Mouse (Mus musculus) ZHBTc4 (cell line): Measurements from ENCODE around the gene Aox3.

Source experiments
- DNase-seq: peaks from one replicate; pipeline ENCODE4 v3.0.0-alpha.2; 2011; ENCODE audit warnings: low read depth, low spot score

Aox3 gene

DNA sequence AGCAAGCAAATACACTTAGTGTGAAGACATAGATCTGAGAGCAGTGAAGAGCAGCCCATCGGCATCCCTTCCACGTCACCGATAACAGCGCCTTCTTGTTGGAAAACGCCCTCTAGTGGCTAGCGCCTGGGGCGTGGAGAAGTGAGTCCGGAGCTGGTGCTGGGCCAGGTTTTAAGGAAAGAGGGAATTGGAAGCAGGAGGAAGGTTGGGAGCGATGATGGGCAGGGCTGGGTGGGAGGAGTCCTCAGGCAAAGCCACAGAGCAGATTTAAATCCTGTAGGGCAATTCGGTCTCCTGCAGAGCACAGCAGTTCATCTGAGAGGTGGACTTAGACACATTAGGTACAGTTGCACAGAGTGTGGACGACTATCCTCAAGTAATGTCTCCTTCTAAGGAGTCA lies at the start of gene Aox3:
TSS of gene Aox3 (plus strand) at position 251 of the 400 bp plus-strand sequence.
- peak; percentile 95 for DNase-seq

DNA sequence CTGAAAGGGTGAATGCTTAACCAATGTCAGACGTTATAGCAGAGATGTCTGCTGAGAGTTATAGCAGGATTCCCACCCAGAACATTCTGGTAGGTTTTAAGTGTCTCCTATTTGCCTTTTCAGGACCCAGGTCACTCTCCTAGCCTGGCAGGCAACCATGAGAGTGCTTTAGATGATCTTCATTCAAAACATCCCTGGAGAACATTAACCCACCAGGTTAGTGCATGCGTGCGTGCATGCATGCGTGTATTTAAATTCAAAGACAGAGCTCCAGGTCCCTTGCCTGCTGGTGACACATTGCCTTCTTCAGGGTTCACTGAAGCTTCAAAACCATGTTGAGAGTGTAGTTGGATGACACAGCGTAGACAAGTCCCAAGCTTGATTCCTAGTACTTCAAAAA lies 47.8 kb upstream of the Aox3 start:
- DNase-seq, result no peak

DNA sequence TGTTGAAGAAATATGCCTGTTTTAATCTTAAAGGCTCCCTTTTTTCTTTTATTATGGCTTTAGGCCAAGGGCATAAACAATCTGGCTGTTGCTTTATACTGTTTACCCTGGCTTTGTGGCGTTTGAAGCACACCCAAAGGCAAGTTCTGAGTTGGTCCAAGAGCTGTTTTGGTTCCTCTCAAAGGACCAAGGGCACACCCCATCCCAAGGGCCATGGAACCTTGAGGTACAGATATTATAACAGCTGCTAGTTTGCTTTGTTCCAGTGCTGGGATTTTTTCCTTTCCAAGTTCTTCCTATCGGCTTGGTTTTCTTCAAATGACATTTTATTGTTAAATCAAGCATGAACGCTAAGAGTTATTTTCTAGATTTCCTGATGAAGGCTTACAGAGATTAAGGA lies 47.3 kb upstream of the Aox3 start:
- DNase-seq, result no peak

DNA sequence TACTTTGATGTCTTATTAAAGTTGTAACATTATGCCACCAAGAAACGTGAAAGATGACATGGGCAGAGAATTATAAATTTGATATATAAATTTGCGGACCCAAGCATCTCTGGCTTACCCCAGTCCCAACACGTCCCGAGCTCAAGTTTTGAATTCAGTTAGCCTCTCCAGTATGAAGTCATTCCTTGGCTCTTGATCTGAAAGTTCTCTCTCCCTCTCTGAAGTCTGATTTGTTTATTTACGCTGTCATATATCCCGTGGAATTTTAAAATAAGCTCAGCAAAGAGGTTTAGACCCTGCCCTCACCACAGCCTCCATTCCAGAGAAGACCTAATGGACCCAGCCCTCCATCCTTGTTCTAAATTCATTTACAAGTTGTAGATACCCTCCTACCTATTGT lies 43.7 kb upstream of the Aox3 start:
- no peak for DNase-seq

DNA sequence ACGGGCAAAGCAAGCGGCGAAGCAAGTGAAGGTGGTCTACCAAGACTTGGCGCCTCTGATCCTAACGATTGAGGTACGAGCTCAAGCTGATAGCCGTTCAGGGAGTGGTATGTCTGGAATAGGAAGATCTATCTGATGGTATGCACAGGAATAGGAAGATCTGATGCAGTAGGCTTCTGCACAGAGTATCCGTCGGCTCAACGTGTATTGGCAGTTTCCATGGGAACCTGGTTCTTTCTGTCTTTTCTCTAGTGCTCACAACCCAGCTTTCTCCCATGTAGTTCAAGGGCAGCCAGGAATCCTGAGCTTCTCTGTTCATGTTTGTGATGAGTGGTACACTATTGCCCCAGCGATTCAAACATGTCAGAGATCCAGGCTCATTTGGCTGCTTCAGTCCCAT lies 42.8 kb upstream of the Aox3 start:
- no peak for DNase-seq

DNA sequence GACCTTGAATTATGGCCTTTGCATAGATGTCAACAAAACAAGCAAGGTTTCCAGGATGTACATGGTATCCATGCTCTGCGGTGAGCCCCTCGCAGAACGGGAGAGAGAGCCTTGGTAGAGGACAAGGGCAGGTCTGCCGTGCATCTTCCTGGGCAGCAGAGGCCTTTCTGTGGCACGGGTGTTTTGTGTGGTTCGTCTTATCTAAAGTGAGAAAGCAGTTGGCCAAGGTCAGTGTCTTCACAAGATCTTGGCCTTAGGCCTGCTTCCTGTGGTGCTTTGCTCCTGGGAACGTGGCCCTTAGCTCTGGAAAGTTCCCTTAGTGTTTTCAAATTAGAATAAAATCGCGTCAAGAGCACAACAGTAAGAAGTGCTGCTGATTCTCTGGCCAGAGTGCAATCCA lies 41.9 kb upstream of the Aox3 start:
- no peak for DNase-seq

DNA sequence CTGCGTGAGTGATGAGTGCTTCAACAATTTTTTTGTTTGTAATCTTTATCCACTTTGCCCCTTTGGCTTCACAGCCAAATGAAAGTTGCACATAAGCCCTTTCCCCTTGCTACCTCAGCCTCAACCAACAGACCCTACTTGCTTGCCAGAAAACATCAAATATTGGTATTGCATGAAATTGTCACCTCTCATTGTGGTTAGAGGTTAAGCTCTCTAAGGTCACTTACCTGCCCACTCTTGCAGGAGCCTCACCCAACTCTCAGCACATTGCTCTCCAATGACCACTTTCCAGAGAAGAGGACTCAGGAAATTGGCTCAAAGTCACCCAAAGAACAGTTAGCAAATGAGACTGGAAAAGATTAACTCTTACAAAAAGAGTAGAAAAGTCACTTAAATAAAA lies 41.4 kb upstream of the Aox3 start:
- no peak for DNase-seq

DNA sequence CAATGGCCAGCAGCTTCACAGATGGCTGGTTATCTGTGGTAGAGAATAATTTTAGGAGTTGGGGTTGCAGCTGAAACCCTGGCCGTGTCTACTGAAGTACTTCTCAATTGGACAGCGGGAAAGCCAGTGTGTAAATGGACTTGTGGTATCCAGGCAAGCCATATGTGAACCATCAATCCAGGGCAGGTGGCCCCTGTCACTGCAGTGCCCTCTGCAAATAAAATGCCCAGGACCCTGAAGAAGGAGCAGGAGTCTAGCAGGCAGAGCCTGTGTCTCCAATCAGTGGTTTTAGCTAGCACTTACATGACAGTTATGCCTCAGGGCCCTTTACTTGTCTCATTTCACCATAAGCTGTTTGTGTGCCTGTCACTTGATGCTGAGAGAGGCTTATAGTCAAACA lies 40.5 kb upstream of the Aox3 start:
- DNase-seq, result no peak

DNA sequence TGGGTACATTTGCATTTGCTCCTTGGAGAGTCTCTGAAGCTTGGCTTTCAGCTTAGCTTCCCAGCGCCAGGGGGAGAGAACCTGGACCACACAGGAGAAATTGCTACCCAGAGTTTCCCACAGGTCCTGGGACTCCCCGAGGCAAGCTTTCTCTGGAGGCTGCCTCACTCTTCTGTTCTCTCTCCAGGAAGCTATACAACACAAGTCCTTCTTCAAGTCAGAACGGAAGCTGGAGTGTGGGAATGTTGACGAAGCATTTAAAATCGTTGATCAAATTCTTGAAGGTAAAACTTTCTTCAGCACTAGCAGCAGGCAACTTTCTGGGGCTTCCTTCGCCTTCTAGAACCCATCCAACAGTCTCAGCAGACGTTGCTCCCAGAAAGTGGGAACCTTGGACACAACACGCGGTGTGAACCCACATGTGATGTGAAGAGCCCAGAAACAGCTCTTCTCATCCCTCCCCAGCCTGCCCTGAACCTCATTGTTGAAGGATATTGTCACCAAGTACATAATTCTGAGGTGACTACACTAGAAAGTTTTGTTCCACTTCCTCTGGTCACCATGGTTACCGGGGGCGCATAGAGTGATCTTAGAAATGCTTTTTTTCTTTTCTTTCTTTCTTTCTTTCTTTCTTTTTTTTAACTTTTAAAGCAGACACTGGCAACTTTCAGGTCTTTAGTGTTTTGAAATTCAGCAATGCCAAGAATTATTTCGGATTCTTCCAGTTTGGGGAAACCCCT lies 39.8 kb upstream of the Aox3 start:
- DNase-seq, result no peak

DNA sequence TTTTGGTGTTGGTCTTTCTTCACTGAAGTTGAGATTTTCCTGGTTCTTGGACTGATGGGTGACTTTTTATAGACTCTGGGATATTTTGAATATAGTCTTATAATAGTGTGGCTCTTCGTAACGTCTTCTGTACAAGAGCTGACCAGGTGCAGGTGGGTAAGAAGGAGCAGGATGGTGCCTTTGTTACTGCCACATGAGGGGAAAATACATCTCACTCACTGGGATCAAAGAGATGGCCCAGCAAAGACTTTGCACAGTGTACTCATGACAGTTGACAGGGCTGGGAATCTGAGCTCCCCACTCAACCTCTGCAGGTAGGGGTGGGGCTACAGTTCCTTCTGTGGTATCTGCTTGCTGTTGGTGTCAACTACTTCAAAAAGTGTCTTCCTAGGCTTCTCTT lies 38.7 kb upstream of the Aox3 start:
- DNase-seq, result no peak

DNA sequence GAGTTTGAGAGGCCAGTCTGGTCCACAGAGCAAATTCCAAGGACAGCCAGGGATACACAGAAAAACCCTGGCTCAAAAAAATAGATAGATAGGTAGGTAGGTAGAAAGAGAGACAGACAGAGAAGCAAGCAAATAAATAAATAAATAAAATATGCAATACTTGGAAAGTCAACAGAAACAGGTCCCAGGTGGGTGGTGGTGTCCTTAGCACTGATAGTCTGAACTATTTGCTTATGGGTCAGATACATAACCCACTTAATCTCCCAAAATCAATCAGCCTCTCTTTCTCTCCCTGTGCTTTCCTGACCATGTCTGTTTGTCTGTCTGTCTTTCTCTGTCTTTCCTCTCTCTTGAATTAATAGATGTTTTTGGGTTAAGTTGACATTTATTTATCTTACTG lies 35.0 kb upstream of the Aox3 start:
- no peak for DNase-seq

DNA sequence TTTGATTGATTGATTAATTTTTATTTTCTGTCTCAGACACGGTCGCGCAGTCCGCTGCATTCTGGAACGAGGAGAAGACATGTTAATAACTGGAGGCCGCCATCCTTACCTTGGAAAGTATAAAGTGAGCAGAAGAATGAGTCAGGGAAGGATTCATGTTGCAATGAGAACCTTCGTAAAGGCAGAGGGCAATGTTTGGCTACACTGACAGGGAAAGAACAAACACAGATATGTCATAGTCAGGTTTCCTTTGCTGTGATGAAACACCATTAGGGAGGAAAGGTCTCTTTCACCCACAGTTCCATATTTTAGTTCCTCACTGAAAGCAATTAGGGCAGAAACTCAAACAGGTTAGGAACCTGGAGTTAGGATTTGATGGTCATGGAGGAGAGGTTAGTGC lies 34.5 kb upstream of the Aox3 start:
- no peak for DNase-seq

DNA sequence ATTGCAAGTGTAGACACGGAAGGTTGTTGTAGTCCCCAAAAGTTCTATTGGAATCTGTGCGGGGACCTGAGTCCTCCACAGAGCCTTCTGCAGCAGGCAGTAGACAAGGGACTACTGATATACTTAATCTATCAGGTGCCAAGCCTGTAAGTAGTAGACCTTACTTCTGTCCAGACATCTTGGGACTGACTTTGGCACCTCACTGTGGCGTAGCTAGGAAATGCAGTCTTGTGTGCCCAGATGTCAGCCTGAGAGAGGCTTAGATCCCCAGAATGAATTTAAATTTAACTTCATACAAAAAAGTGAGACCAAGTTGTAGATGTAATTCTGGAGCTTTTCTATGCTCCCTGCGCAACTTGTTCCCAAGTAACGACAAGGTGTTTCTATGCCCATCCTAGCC lies 33.2 kb upstream of the Aox3 start:
- peak; percentile 51 for DNase-seq

DNA sequence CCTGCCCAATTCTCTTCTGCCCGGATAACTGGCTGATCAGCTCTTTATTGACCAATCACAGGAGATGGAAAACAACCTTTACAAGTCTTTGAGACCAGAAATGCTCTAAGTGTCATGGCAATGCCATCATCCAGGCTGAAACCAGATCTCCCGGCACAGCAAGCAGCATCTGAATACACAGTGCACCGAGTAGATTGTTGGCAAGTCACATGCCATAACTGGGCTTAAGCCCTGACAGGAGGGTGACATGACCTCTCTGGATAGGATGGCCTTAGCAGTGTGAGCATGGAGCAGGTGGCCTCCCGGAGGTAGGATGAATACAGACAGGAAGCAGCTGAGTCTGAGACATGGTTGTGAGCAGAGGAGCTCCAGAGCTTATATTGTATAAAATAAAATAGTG lies 32.5 kb upstream of the Aox3 start:
- DNase-seq, result no peak

DNA sequence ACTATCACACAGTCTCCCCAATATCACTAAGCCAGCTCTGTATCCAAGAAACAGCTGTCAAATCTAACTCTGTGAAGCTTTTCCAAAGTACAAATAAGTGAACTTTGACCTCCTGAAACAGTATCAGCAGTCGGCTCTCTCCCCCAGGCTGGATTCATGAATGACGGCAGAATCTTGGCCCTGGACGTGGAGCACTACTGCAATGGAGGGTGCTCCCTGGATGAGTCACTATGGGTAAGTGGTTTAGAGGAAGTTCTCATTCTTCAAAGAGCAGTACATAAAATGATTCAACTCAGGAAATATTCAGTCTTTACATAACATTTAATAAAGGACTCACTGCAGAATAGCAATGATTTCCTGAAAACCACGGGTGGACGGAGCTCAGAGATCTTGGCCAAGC lies 31.6 kb upstream of the Aox3 start:
- DNase-seq, result no peak

DNA sequence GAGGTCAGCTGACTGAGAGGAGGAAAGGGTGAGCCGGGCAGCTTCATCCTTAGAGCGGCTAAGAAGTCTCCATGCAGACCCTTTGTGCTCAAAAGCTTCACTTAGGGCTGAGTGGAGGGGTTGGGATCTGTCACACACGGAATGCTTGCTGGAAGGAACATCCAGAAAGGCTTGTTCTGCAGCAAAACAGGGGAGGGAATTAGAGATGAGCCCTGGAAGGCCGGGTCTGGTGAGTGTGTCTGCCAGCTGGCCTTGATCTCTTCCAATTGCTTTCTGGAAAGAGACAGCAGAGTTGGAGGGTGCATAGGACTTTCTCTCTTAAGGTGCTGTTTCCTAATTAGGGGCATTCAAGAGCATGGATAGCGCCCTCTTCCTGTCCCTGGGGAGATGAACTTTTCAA lies 23.6 kb upstream of the Aox3 start:
- DNase-seq, result no peak

DNA sequence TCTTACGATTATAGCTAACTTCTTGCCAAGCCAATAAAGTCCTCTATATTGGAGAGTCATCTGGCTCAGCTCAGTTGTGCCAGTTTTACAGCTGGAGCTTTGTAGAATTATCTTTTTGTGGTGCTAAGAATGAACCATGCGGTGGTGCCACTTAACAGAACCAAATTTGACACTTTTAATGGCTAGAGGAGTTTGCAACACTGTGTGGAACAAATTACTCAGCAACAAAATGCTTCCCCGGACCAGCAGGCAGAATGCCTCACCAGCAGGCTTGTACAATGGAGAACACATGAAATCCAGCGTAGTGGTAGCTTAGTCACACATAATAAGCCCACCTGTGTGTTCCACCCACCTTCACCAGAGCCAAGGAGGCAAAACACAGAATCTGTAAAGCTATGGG lies 22.7 kb upstream of the Aox3 start:
- DNase-seq, result no peak

DNA sequence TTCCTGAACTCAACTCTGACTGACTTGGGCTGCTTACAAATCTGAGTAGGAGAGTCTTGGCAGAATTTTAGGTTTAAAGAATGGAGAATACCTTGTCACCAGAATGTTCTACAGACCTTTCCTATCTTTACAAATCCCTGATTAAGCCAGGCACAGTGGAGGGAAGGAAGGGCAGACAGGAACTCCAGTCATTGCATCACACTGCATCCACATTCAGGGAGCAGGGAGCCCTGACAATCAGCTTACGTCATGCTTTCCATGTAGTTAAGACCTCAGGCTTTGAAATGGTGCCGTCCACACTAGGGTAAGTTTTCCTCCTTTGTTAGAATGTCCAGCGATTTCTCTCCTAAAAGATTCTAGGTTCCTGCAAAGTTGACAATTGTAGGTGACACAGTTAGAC lies 21.7 kb upstream of the Aox3 start:
- no peak for DNase-seq

DNA sequence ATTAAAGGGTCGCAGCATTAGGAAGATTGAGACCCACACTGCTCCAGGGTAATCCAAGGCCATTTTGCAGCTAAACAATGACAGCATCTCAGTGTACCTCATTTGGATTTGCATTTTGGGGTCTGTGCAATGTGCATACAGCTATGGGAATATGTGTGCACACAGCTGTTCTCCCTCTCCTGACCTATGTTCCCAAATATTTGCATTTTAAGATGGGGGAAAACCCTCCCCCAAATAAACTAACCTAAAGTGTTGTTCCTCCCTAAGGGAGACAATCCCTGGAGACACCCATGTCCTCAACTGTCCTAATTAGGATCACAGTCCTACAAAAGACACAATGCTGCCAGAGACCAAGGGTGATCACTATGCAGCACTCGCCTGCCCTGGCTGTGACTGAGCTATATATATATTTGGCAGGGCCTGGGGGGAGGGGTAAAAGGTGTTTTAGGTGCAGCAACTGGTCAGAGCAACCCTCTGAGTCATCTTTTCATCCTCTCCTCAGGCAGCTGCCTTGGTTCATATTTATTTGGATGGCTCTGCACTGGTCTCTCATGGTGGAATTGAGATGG lies 20.9 kb upstream of the Aox3 start:
- DNase-seq, result no peak

DNA sequence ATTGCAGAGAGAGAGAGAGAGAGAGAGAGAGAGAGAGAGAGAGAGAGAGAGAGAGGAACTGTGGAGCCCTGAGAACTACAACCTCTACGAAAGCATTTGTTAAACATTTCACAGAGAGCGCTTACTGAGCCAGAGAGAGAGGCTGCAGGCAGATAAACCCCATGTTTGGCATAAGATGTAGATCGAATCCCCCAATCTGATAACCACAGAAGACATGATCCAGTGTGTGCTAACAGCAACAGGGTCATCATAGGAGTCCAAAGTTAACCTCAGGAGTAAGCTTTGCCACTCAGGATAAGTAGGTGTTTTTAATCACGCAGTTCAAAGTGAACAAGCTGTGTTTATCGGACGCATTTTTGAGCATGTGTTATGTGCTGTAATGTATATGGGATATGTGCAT lies 15.6 kb upstream of the Aox3 start:
- no peak for DNase-seq

DNA sequence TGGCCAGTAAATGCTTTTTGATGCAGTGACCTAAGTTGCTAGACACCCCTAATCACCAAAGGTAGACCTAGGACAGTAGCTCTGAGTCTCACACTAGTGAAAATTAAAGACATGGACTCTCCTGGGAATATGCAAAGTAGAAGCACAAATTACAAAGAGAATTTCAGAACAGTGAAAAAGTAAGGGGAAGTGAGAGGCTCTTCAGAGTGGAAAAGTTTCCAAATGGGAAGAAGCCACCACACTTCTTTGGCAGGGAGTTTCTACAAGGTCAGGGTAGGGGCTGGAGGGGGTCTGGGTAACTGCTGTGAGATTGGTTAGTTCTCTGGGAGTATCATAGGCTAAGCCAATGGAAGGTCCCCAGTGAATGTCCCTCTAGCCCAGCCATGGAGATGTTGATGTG lies 13.8 kb upstream of the Aox3 start:
- no peak for DNase-seq

DNA sequence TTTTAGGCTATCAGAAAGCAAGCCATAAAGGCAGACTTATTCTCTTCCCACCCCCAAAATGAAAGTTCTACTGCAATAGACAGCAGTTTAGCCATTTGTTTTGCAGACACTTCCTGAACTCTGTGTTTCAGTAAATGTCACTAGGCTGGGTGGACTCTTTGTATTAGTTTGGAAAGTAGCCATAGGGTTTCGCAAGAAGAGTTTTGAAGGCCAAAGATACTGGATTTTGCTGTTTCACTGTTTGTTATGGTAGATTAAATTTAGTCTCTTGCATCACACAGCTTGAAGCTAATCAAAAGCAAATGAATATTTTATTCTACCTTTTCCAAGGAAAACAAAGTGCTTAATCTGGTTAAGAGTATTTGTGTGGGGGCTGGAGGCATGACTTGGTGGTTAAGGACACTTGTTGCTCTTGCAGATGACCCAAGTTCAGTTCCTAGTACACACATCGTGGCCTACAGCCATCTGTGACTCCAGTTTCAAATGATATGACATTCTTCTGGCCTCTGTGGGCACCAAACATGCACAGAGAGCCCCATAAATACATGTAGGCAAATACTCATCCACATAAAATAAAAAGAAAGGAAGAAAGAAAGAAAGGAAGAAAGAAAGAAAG lies 11.3 kb upstream of the Aox3 start:
- DNase-seq, result no peak

DNA sequence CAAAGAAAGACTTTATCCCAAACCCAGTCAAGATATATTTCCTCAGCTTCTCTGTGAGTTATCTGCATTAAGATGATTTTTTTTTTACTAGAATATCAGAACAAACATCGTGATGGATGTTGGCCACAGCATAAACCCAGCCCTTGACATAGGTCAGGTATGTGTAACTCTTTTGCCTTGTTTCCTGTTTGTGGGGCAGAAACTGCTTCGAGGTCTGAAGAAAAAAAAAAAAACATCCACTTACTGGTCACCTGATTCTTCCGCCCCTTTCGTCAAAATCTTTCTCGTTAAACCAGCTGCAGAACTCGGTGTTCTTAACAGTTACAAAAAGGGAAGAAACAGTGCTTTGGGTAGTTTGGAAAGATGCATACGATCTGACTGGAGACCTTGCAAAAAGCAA lies 10.4 kb upstream of the Aox3 start:
- no peak for DNase-seq

DNA sequence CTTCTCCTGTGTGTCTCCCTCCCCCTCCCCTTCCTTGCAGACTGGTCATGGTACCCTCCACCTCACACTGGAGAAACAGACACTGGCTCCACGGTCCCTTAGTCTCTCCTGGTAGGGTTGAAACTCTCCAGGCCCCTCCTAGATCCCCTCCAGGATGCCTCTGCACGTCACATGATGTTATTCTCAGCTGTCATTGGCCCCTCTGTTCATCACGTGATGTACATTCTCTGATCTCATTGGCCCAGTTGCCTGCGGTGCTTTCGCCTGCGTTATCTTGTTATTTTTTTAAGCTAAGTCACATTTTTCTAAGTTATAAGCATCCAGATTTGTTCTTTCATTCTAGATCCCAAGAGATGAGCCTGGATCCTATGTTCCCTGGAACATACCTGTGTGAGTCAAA lies 7.2 kb upstream of the Aox3 start:
- peak; percentile 13 for DNase-seq
